Mouse (Mus musculus): ENCODE measurements around the gene Dpm1.

DNA sequence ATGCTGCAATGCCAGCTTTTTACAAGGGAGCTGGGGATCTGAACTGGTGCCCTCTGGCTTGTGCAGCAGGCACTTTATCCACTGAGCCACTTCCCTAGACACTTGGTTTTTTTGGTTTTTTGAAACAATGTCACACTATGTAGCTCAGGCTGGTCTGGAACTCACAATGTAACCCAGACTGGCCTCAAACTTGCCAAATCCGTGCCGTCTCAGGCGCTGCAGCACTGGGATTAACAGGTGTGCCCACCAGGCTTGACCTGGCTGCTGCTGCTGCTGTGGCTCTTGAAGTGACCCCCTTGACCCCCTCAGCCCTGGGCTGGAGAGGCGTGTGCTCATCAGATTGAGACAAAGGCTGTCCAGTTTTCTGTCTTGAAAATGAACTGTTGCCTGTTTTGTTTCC, 7.9 kb upstream of the Dpm1 start:
- TF ChIP-seq POLR2A (IDR thresholded peaks at IDR 0.05; ENCODE audit: borderline replicate concordance, insufficient read depth, low read length) (no peak), CTCF (IDR thresholded peaks at IDR 0.05; ENCODE audit: borderline replicate concordance, insufficient read depth, low read depth, low read length) (no peak)

All from cerebellum, adult 2 months (tissue).